Mouse (Mus musculus): Measurements from ENCODE around the gene Kmt5c. TPM values are rescaled to one million over a fixed set of nuclear protein-coding genes. Genes with fewer than 3 reads are reported as not detected.

The Kmt5c gene
- polyA plus RNA-seq, 1 experiment from 2014 or later, result 31.9 TPM

GRCm38 (mm10) chr7:4749169-4749568, 9.3 kb downstream of the Kmt5c start:
- ATAC-seq, result no peak
- Histone ChIP-seq H3K9me3 (ENCODE audit: low read length) (no peaks in the 10 kb centered on the region), H3K4me2 (replicated peaks; ENCODE audit: low read depth, low read length) (no peak overlapping the region), H3K27me3 (replicated peaks; ENCODE audit: insufficient read depth, low read length) (no peaks in the 10 kb centered on the region), H3K9ac (replicated peaks; ENCODE audit: low read depth) (no peak overlapping the region), H3K4me1 (ENCODE audit: insufficient read depth, low read depth, low read length) (peaks cover 13% of the 10 kb centered on the region; the same call in 1 of the 2 replicates), H3K4me3 (ENCODE audit: low read depth, low read length) (no peak overlapping the region), H3K27ac (ENCODE audit: low read length) (no peak overlapping the region), H3K36me3 (ENCODE audit: insufficient read depth, low read length) (no peaks in the 10 kb centered on the region; the same call in 1 of the 2 replicates)
- WGBS, result 72% methylated on average over 2 of the region's 2 CpGs
- DNase-seq (ENCODE audit: low spot score), result no peak
- no peak for TF ChIP-seq CTCF (IDR thresholded peaks at IDR 0.05)
- no peak for TF ChIP-seq EP300 (IDR thresholded peaks at IDR 0.05)

- no peaks in the 10 kb centered on the region for H3K9me3 ChIP-seq (ENCODE audit: low read length)
- peak; percentile 53 for DNase-seq (ENCODE audit: low spot score)
- H3K9ac ChIP-seq (replicated peaks; ENCODE audit: low read depth), result no peak overlapping the region
- peak; percentile 84 for ATAC-seq
- peak overlapping the region; percentile 50 for H3K4me2 ChIP-seq (replicated peaks; ENCODE audit: low read depth, low read length)
- no peak overlapping the region for H3K27ac ChIP-seq (ENCODE audit: low read length)
- no peaks in the 10 kb centered on the region for H3K27me3 ChIP-seq (replicated peaks; ENCODE audit: insufficient read depth, low read length)
- H3K4me3 ChIP-seq (ENCODE audit: low read depth, low read length), result peak overlapping the region; percentile 36
- H3K36me3 ChIP-seq (ENCODE audit: insufficient read depth, low read length), result no peaks in the 10 kb centered on the region
- no peak for TF ChIP-seq EP300 (IDR thresholded peaks at IDR 0.05)
- no peak for TF ChIP-seq CTCF (IDR thresholded peaks at IDR 0.05)
- whole genome bisulfite sequencing, result 3% methylated on average over 30 of the region's 30 CpGs
- peaks cover 13% of the 10 kb centered on the region; the same call in 1 of the 2 replicates for H3K4me1 ChIP-seq (ENCODE audit: insufficient read depth, low read depth, low read length)
These were observed 12.3 kb downstream of the Kmt5c start for GRCm38 (mm10) chr7:4751971-4752820.

- no peaks in the 10 kb centered on the region for H3K9me3 ChIP-seq (ENCODE audit: low read length)
- H3K36me3 ChIP-seq (ENCODE audit: insufficient read depth, low read length), result no peaks in the 10 kb centered on the region
- peaks cover 13% of the 10 kb centered on the region; the same call in 1 of the 2 replicates for H3K4me1 ChIP-seq (ENCODE audit: insufficient read depth, low read depth, low read length)
- 4% methylated on average over 21 of the region's 24 CpGs for WGBS
- TF ChIP-seq CTCF (IDR thresholded peaks at IDR 0.05), result peak; percentile 17; the same call in 1 of the 2 replicates
- no peak for TF ChIP-seq EP300 (IDR thresholded peaks at IDR 0.05)
- H3K27me3 ChIP-seq (replicated peaks; ENCODE audit: insufficient read depth, low read length), result no peaks in the 10 kb centered on the region
- ATAC-seq (peak; percentile 94), DNase-seq (ENCODE audit: low spot score) (peak; percentile 94)
- H3K4me3 ChIP-seq (ENCODE audit: low read depth, low read length), result peak within 1 kb of the TSS; percentile 36
- H3K27ac ChIP-seq (ENCODE audit: low read length), result peak within 1 kb of the TSS; percentile 38; the same call in 1 of the 2 replicates
- peak within 1 kb of the TSS; percentile 50 for H3K4me2 ChIP-seq (replicated peaks; ENCODE audit: low read depth, low read length)
- no peak within 1 kb of the TSS for H3K9ac ChIP-seq (replicated peaks; ENCODE audit: low read depth)
These were observed 13.1 kb downstream of the Kmt5c start, which contains the start of gene Cox6b2 for GRCm38 (mm10) chr7:4752821-4753570. Gene Cox6b2 (minus strand): TSS chr7:4753094.

GRCm38 (mm10) chr7:4759670-4760069, 19.8 kb downstream of the Kmt5c start:
- Histone ChIP-seq H3K4me1 (ENCODE audit: insufficient read depth, low read depth, low read length) (no peaks in the 10 kb centered on the region), H3K9ac (replicated peaks; ENCODE audit: low read depth) (no peak overlapping the region), H3K9me3 (ENCODE audit: low read length) (no peaks in the 10 kb centered on the region), H3K27ac (ENCODE audit: low read length) (no peak overlapping the region), H3K36me3 (ENCODE audit: insufficient read depth, low read length) (no peaks in the 10 kb centered on the region), H3K4me2 (replicated peaks; ENCODE audit: low read depth, low read length) (no peak overlapping the region), H3K27me3 (replicated peaks; ENCODE audit: insufficient read depth, low read length) (no peaks in the 10 kb centered on the region), H3K4me3 (ENCODE audit: low read depth, low read length) (no peak overlapping the region)
- peak; percentile 56 for ATAC-seq
- TF ChIP-seq EP300 (IDR thresholded peaks at IDR 0.05) (no peak), CTCF (IDR thresholded peaks at IDR 0.05) (no peak)
- peak; percentile 24 for DNase-seq (ENCODE audit: low spot score)
- WGBS, result 25% methylated on average over 1 of the region's 1 CpGs

- H3K36me3 ChIP-seq (ENCODE audit: insufficient read depth, low read length), result no peaks in the 10 kb centered on the region
- H3K4me1 ChIP-seq (ENCODE audit: insufficient read depth, low read depth, low read length), result no peaks in the 10 kb centered on the region
- no peak overlapping the region for H3K4me2 ChIP-seq (replicated peaks; ENCODE audit: low read depth, low read length)
- DNase-seq (ENCODE audit: low spot score), result no peak
- no peak for ATAC-seq
- TF ChIP-seq CTCF (IDR thresholded peaks at IDR 0.05) (no peak), EP300 (IDR thresholded peaks at IDR 0.05) (no peak)
- H3K4me3 ChIP-seq (ENCODE audit: low read depth, low read length), result no peak overlapping the region
- no peak overlapping the region for H3K9ac ChIP-seq (replicated peaks; ENCODE audit: low read depth)
- no peak overlapping the region for H3K27ac ChIP-seq (ENCODE audit: low read length)
- no peaks in the 10 kb centered on the region for H3K9me3 ChIP-seq (ENCODE audit: low read length)
- no peaks in the 10 kb centered on the region for H3K27me3 ChIP-seq (replicated peaks; ENCODE audit: insufficient read depth, low read length)
- WGBS, result 15% methylated on average over 4 of the region's 4 CpGs
These were observed 25.2 kb downstream of the Kmt5c start for GRCm38 (mm10) chr7:4764946-4765710.
